Mouse (Mus musculus) thymus, adult 2 months (tissue): Measurements from ENCODE around the gene Olfr18.

ENCODE experiments used
- CTCF ChIP-seq: fragments of 200-500 bp; IDR thresholded peaks from 2 replicates; pipeline ENCODE4 v1.5.1; 2012; ENCODE audit warnings: mild to moderate bottlenecking, control low read depth, low read length, moderate library complexity, borderline replicate concordance; ENCODE audit not compliant: control insufficient read depth, poor library complexity, insufficient read depth; ENCODE audit errors: extremely low read depth
- POLR2A ChIP-seq: fragments of 200-500 bp; IDR thresholded peaks from 2 replicates; pipeline ENCODE4 v1.6.1; 2012; ENCODE audit warnings: mild to moderate bottlenecking, low read length, control low read depth, moderate library complexity; ENCODE audit not compliant: control insufficient read depth, poor library complexity, insufficient read depth; ENCODE audit errors: extremely low read depth

DNA sequence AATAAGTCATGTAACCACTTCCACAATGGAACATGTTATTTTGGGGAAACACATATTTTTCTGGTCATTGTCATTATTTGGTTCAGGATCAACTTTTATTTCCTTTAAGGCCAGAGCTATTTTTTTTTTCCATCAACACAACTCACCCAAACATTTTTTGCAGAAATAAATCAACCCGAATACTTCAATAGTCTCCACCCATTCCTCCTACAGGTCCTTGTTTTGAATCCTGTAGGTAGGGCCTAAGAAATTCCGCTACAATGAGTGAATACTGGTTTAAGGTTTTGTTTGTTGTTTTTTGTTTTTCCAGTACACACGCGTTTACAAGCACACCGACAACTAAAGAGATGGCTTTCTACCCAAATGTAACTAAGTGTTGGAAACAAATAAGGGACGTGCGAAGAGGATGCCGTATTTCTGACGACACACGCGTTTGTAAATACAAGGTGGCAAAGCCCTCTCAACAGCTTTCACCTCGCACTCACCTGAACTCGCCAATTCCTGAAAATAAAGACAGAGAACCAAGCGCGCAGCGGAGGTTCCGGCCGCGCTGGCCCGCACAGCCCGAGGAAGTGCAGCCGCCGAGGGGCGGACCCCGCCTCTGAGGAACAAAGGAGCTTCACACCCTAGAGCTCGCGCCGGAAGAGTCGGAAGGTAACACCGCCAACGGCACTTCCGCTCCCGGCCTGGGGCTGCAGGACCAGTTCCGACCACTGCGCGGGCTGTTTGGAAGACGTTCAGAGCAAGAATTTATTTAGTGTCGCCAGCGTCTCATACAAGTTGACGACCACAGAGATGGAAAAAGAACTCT lies 48.8 kb upstream of the Olfr18 start, which contains the start of gene Zfp560:
- TF ChIP-seq POLR2A (peak; percentile 64; the same call in 1 of the 2 replicates), CTCF (peak; percentile 86)
